ENCODE assay signal across 20 mouse cellular contexts in genomic region chr12:35736427-35736826, GRCm38 (mm10).
DNase-seq lines count a peak whose midpoint lies in the region; ATAC-seq and TF ChIP-seq lines count a peak whose summit lies in the region.
"Had no signal": no experiment of that assay in that cellular context is flagged by ENCODE, and none has a peak within 500 bp of the region (broad histone marks: within the 10 kb centered on the region; RNA-seq: fewer than 3 reads in every experiment).

No protein-coding gene starts in this region.

- no peak overlapping the region for H3K27ac ChIP-seq in lung, embryonic 14.5 days (ENCODE audit: low read depth)
- H3K27ac ChIP-seq: hindbrain, postnatal 0 days; limb, embryonic 15.5 days had no signal

- H3K4me3 ChIP-seq in lung, embryonic 14.5 days (ENCODE audit: low read depth, low read length): no peak overlapping the region
- H3K4me3 ChIP-seq in lung, adult 2 months (replicated peaks; ENCODE audit: extremely low read depth, low read depth, low read length): no peak overlapping the region
- H3K4me3 ChIP-seq: limb, embryonic 15.5 days; lung, embryonic 15.5 days had no signal

- no peaks in the 10 kb centered on the region for H3K4me1 ChIP-seq in lung, embryonic 14.5 days (ENCODE audit: insufficient read depth)
- H3K4me1 ChIP-seq in lung, adult 2 months (ENCODE audit: control insufficient read depth, insufficient read depth, low read length): peaks cover 2% of the 10 kb centered on the region; the same call in 1 of the 2 replicates
- H3K4me1 ChIP-seq: limb, embryonic 15.5 days; lung, embryonic 15.5 days had no signal

- H3K27me3 ChIP-seq in lung, embryonic 14.5 days (ENCODE audit: insufficient read depth, low read length): no peaks in the 10 kb centered on the region
- H3K27me3 ChIP-seq: limb, embryonic 15.5 days; lung, embryonic 15.5 days had no signal

- no peak overlapping the region for H3K4me2 ChIP-seq in lung, embryonic 14.5 days
- H3K4me2 ChIP-seq: heart, embryonic 11.5 days; limb, embryonic 15.5 days; lung, embryonic 15.5 days had no signal

- DNase-seq in frontal cortex, postnatal 25 days (ENCODE audit: low spot score in 2 of 2): no peak
- DNase-seq in lung, embryonic 14.5 days: peak; percentile 66
- no peak for DNase-seq in lung, adult 2 months
- peak; percentile 15 for DNase-seq in brain, embryonic 14.5 days (ENCODE audit: low read depth)
- DNase-seq in spleen, postnatal 4 days (ENCODE audit: low spot score in 2 of 2): no peak
- DNase-seq in spleen, postnatal 10 days (ENCODE audit: low spot score in 2 of 2): no peak
- DNase-seq: adrenal gland, postnatal 10 days; cerebellum, postnatal 10 days; heart, postnatal 36 days; kidney, adult 18-20 months; layer of hippocampus, adult 9-11 months; midbrain, embryonic 14.5 days; right cerebral cortex, postnatal 14 days; thymus, adult 18-20 months had no signal

- H3K9me3 ChIP-seq in lung, embryonic 14.5 days (ENCODE audit: low read depth, low read length): no peaks in the 10 kb centered on the region
- H3K9me3 ChIP-seq: limb, embryonic 15.5 days; lung, embryonic 15.5 days had no signal

- 28% methylated on average over 2 of the region's 2 CpGs for WGBS in lung, embryonic 14.5 days
- WGBS in lung, adult 2 months: 9% methylated on average over 2 of the region's 2 CpGs

- TF ChIP-seq CTCF in lung, embryonic 14.5 days (IDR thresholded peaks at IDR 0.05; ENCODE audit: low read depth): no peak
- TF ChIP-seq CTCF in lung, adult 2 months (IDR thresholded peaks at IDR 0.05; ENCODE audit: insufficient read depth, low read length): no peak
- no peak for TF ChIP-seq CTCF in brain, embryonic 14.5 days (IDR thresholded peaks at IDR 0.05; ENCODE audit: borderline replicate concordance, extremely low read depth, insufficient read depth, insufficient read length)

- H3K36me3 ChIP-seq in lung, embryonic 14.5 days (ENCODE audit: insufficient read depth): no peaks in the 10 kb centered on the region
- H3K36me3 ChIP-seq: limb, embryonic 15.5 days; lung, embryonic 15.5 days had no signal

- peak; percentile 86 for ATAC-seq in frontal cortex, adult (ENCODE audit: low TSS enrichment)
- no peak for ATAC-seq in lung, embryonic 14.5 days (ENCODE audit: insufficient read depth)
- peak; percentile 45; the same call in 1 of the 2 replicates for ATAC-seq in megakaryocyte, adult 5-6 weeks (ENCODE audit: poor library complexity, severe bottlenecking)
- ATAC-seq: hindbrain, postnatal 0 days had no signal

- H3K9ac ChIP-seq in lung, embryonic 14.5 days: no peak overlapping the region
- H3K9ac ChIP-seq: limb, embryonic 15.5 days; lung, embryonic 15.5 days had no signal

- TF ChIP-seq POLR2A in lung, adult 2 months (IDR thresholded peaks at IDR 0.05; ENCODE audit: borderline replicate concordance, extremely low read depth, low read depth, low read length): no peak
- no peak for TF ChIP-seq POLR2A in brain, embryonic 14.5 days (IDR thresholded peaks at IDR 0.05; ENCODE audit: borderline replicate concordance, extremely low read depth, insufficient read depth, insufficient read length, poor library complexity, severe bottlenecking)

Comparison
In these comparisons a context has a peak if more than half of its experiments do, and no peak if none do; other contexts are left out.
1. DNase-seq: peak in lung, embryonic 14.5 days (single experiment) and brain, embryonic 14.5 days (single experiment); none in frontal cortex, postnatal 25 days (0 of 2), lung, adult 2 months (single experiment), spleen, postnatal 4 days (0 of 2) and spleen, postnatal 10 days (0 of 2).